Mouse (Mus musculus) heart, postnatal 10 days (tissue): ENCODE data around the gene Qser1. TPM values are rescaled to one million over a fixed set of nuclear protein-coding genes. Genes with fewer than 3 reads are reported as not detected.
"Not testable (repeated sequence)": the region's sequence is repeated elsewhere in the genome, so short reads cannot be mapped to it uniquely, and the experiment has no call there.

Experiments used
- DNase-seq, 2 experiments: peaks; one replicate each; pipeline ENCODE4 v3.0.0; 2021
- intact Hi-C: fragments of 180-260 bp; cut with DNase I; formaldehyde crosslinking; loops from one replicate; pipeline ENCODE4 v1.15.1; 2025
- total RNA-seq, 2 experiments: library from RNA; stranded (reverse); gene quantifications; 2 replicates each; pipeline ENCODE4 v1.2.3; 2021

Gene Qser1
- total RNA-seq: 10 to 100 TPM; 25.1 to 30.1 TPM

DNA sequence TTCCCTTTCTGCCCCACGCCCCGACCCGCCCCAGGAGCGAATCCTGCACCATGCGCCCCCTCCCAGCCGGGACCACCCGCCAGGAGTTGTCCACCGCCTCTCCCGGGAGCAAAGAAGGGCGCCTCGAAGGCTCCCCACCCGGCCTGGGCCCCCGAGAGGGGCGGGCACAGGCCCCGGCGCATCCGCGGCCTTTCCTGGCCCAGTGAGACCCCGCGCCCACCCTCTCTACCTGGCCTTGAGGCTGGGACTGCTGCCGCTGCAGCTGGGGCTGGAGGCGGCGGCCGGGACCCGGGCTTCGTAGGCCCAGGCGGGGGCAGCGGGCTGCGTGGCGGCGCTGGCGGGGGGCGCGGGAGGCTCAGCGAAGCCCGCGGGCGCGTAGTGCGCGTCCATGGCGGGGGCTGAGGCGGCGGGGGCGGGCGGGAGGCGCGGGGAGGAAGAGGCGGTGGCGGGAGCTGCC, at the start of gene Qser1:
Gene Qser1, minus strand, starts transcription at position 390 of the 457 bp plus-strand sequence.
- DNase-seq: no peak
- intact Hi-C loops: no loop called here

DNA sequence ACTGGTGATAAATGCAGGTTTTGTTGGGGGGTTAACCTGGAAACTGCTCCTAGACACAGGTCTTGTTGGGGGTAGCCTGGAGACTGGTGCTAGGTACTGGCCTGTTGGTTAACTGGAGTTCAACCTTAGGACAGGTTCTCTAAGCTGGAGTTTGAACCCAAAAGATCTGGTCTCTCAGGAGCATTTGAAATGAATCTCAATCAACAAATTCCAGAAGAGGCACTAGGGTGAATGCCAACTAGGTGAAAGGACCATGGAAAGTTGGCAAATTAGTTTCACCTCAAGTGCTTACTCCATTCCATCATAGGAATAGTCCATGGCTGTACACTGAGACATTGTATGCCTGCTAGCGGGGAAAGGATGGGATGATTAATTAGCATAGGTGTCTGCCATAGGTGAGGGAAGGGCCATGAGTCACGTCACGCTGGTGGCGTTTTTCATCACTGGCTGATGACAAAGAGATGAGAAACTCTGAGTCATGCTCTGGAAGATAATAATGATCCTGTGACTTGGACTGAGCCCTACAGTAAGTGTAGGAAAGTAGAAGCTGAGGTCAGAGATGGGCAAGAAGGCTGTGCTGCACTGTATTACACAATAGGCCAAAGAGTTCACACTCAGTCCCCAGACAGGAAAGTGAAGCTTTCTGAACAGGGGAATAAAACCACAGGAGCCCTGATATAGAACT, 47.8 kb upstream of the Qser1 start:
- DNase-seq: peak; percentile 13 to 36

DNA sequence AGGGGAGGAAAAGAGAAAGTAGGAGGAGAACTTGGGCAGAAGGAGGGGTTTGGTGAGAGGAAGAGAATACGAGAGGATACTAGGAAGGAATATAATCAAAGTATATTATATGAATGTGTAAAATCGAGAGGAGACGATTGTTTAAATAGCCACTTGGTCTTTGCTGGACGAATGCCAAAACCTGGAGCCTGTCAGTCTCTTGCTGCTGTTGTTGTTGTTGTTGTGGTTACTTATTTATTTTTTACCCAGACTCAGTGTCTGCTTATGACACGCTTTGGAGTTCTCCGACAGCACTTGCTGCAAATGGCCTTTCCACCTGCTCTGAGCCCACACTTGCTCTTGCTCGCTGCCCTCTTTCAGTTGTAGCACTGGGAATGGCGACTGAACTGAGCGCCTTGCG, 43.9 kb upstream of the Qser1 start:
- DNase-seq: no peak
- intact Hi-C loops: no loop called here

More for the DNA sequence above, 47.8 kb upstream of the Qser1 start:
- intact Hi-C loops: no loop called here

DNA sequence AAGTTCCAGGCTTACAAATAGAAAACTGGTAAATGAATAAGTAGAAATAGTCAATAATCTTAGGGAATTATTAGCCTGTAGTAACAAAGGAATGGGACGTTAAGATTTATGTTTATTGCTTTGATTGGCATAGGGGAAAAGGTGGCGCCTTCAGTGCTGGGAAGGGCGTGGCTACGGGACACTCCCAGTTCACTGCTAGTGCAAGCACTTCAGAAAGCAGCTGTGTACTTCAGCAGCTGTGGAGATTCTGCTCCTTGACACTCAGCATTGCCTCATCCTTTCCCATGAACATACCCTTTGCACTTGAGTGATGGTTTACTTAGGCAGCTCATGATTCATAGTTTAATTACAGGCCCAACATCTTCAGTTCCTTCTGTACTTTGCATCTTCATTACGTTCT, 42.5 kb upstream of the Qser1 start:
- DNase-seq: no peak
- intact Hi-C loops: no loop called here

DNA sequence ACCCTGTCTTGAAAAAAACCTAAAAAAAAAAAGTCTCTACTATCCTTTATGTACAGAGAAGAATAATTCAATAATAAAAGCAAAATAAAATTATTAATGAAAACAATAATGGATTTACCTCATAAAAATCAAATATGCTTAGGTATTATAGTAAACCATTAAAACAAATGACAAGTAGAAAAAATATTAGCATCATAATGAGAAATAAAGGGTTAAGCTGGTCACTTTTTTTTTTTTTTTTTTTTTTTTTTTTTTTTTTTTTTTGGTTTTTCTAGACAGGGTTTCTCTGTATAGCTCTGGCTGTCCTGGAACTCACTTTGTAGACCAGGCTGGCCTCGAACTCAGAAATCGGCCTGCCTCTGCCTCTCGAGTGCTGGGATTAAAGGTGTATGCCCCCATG, 41.5 kb upstream of the Qser1 start:
- intact Hi-C loops, DNase-seq: not testable (repeated sequence)

DNA sequence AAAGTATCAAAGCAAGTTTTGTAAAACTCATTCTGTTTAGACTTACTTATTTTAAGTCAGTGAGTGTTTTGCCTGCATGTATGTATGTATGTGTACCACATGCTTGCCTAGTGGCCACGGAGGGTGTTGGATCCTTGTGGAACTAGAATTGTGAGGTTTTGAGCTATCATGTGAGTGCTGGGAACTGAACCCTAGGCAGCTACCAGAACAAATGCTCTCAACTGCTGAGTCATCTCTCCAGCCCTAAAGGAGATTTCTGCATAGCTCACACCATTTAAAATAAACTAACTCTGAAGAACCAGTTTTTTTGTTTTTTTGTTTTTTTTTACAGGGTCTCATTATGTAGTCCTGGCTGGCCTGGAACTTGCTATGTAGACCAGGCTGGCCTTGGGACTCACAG, 39.7 kb upstream of the Qser1 start:
- intact Hi-C loops: no loop called here
- DNase-seq: no peak

DNA sequence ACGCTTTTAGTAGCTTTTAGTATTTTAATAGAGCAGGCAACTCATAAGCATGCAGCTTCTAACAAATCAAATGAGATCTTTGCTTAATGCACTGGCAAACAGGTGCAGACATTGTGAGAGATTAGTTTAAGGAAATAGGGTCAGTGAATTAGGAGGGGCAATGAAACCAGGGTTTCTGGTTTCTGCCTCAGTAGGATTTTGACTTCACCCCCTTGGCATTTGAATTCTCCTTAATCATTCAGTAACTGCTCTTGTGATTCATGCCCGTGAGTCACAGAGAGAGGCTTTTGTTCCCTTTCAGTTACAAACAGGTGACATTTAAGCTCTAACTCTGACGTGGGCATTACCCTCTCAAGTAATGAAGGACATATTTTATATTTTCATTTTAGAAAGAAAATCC, 39.2 kb upstream of the Qser1 start:
- intact Hi-C loops: no loop called here
- no peak for DNase-seq

DNA sequence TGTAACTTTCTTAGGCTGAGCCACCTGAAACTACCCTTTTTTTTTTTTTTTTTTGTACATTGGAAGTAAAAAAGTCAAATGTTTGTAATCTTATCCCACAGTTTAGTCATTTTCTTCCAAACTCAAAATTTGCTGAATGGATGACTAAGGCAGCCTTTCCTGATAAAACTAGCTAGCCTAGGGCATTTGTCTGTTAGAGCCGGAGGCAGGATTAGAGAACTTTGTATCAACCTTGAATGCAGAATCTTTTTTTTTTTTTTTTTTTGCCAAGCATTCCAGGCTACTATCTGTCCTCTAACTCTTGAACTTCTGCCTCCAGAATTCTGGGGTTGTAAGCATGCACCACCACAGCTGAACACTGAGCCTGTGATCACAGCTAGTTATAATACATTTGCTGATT, 38.3 kb upstream of the Qser1 start:
- intact Hi-C loops: no loop called here
- no peak for DNase-seq

DNA sequence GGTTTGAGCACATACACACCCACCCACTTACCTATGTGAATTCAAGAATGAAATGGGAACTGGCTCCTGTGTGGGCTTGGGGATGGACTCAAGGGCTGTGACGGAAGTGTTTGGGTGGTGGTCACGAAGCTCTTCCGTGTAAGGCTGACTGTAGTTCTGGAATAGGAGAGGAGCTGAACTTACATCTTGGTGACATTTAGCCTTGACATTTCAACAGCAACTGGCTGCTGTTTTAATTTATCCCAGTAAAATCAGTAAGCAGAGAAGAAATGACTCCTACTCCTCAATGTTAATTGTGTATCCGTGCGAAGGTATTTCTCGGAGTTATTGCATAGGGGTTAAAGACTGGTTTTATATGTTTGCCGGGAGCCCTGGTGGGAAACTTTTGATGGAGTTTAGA, 36.0 kb upstream of the Qser1 start:
- no peak for DNase-seq
- intact Hi-C loops: no loop called here

DNA sequence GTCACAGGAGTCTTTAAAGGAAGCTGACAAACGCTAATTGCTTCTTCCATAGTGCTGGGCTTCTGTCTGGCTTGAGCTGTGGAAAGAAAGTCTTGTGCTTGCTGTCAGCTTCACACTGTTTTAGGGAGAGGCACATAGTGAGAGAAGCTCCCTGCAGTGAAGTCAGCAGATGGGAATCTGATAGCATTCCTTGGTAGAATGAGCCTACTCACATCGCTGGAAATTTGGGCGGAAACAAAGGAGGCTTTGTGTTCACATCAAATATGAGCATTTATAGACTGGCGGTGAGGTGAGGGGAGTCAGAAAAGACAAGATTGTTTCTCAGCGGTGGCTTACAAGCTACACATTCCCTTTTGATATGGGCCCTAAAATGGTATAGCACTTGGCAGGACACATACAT, 35.1 kb upstream of the Qser1 start:
- no peak for DNase-seq
- intact Hi-C loops: no loop called here

DNA sequence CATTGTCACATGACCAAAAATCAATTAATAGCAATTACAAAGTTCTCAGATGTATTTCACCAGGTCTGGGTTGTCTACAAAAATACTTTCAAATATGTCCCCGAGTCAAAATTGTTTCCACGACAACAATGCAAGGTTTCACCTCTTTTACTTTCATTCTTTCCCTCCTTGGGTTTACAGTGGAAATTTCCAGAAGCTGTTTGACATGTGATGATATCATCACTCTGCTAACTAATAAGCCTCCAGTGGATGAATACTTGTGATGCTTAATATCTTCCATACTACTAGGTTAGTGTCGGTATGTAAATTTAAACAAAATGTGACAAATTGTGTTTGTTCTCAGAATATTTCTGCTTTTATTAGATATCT, 33.4 kb upstream of the Qser1 start:
- intact Hi-C loops: no loop called here
- DNase-seq: no peak

DNA sequence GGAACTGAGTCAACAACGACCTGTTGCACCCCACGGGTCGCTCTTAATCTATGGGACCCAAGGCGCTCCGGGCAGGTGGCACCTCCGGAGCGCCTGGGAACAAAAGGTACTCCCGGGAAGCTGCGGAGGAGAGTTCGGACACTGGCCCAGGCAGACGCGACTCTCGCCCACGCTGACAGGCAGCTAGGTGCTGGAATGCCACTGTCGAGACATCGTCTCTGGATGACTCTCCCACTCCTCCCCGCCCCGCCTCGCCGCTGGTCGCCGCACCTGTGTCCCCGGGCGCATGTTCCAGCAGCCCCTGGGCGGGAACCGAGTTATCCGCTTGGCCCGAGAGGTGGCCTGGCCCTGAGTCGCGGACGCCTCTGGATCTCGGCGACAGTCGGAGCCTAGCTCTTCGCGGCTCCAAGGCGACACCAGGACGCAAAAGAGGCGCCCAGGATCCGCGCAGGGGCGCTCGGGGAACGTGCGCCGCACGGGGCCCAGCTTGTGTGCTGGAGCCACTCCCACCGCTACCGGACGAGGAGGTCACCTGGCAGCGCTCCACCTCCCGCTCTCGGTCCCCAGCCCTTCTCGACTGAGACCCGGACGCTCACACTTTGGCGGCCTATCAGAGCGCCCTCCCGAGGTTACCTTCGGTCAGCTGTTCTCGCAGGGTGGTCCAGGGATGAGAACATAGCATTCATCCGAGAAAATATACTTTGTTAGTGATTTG, 32.9 kb upstream of the Qser1 start, which contains the start of gene Prrg4:
Gene Prrg4, minus strand, starts transcription at position 601 of the 715 bp plus-strand sequence.
- intact Hi-C loops: no loop called here
- DNase-seq: peak; percentile 74 to 75

DNA sequence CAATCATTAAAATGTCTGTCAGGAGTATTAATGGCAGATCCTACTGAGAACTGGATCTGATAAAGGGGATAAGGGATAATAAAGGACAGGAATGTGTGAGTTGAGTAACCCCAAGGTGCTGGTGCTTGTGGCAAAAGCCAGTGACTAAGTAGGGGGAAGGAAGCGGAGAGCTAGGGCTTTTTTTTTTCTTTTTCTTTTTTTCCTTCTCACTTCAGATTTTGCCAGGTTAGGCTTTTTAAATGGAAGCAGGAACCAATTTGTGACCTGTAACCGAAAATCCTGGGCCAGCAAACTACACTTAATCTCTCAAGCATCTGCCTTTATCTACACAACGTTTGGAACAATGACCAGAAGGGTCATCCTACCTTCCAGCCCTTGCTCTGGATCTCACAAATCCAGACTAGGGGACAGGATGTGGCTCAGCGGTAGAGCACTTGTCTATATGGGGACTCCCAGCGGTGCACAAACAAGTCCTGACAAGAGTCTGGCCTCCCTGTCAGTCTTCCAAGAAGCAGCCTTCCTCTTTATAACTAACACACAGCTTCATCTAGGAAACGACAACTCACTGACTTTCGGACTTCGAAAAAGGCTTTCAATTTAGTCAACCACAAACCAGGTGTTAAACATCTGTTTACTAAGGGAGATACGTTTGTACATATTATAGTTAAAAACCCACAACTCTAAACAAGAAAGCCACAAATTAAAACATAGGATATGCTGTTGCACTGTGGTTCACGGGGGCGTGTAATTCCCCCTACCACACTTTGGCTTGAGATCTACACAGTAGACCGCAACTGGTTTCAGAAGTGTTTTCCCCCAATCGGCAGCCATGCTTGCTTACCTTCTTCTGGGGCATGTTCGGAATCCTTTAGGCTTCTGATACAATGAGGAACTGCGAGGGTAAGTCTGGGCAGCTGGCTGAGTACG, 31.9 kb upstream of the Qser1 start:
- peak in 1 of 2 experiments; percentile 30 for DNase-seq
- intact Hi-C loops: no loop called here

DNA sequence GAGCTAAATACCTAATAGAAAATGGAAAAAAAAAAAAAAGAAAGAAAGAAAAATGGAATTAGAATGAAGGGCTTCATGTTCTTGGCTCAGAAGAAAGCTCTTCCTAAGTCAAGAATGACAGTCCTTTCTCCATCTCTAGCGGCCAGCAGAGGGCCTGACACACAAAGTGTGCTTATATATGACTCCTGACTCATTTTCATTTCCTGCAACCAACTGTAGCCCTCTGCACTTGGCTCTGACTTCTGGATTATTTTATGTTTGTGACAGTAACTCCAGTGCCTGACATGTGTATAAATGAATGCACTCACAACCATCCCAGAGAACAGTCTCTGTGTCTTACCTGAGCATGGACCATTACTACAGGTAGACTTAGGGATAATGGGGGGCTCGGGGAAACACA, 31.1 kb upstream of the Qser1 start:
- intact Hi-C loops: no loop called here
- DNase-seq: peak; percentile 30

DNA sequence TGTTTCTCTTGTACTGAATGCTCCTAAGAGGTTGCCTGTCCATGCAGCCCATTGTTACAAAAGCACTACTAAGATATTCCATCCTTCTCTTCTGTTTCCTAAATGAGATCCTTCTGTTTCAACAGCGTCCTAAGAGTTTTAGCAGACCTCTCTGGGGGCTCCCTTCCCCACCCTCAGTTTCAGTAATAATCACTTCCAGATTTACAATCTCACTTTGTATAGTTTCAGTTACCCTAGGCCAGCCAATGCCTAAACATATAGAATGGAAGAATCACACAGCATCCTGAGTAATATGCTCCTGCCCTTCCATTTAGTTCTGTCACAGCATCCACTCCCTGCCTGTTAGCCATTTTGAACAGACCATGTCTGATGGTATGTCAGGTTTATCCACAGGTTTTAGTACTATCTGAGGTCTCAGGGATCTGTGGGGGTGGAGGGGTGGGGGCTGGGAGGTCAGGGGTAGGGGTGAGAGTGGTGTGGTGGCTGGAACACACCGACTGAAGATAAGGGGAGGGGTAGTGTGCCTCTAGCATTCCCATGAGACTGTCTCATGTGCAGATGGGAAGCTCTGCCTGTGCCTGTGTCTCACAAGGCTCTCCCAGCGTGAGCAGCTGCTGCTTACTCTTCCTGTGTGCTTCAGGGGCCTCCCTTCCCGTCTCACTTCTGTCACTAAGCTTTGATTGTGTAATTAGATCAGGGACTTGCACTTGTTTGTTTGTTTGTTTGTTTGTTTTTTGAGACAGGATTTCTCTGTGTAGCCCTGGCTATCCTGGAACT, 30.3 kb upstream of the Qser1 start:
- intact Hi-C loops: no loop called here

DNA sequence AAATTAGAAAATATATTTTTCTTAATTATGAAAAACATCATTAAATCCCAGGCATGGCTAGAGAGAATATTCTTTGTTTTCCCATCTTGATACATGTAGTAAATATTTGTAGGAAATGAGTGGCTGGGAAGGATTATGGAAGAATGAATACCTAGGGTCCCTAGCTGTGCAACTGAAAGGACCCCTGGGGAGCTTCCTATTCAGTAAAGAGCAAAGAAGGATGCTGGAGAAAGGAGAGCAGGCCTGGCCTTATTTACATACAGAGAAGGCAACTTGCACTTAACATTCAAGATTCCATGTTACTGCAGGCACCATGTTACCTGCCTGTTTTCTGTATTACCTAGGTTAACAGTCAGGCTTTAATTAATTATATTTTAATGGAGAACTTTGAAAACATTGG, 26.0 kb upstream of the Qser1 start:
- DNase-seq: no peak
- intact Hi-C loops: no loop called here

More for the DNA sequence above, 30.3 kb upstream of the Qser1 start:
- DNase-seq: no peak

DNA sequence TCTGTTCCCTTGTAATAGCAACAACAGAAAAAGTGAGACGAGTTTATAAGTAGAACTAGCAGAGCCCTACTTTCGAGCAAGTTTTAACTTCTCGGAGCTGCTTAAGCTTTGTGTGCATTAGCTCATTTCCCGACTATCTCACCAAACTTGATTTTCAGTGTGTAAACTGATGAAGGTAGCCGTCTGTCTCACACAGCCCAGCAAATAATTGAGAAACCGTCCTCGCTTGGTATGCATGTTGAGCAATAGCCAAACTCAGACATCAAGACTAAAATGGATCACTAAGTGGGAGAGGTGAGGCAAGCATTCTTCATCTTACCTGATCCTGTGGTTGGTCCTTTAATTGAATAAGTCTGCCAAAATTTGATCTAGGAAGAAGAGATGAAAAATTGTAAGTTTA, 25.2 kb upstream of the Qser1 start:
- no peak for DNase-seq
- intact Hi-C loops: no loop called here

DNA sequence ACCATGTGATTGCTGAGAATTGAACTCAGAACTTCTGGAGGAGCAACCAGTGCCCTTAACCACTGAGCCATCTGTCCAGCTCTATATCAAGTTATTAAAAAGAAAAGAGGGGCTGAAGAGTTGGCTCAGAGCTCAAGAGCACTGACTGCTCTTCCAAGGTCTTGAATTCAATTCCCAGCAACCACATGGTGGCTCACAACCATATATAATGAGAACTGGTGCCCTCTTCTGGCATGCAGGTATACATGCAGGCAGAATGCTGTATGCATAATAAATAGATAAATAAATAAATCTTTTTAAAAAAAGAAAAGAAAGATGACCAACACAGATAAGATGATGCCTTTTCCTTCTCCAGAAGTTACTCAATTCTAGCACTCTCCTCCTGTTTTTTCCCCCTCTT, 24.4 kb upstream of the Qser1 start:
- no peak for DNase-seq
- intact Hi-C loops: no loop called here

DNA sequence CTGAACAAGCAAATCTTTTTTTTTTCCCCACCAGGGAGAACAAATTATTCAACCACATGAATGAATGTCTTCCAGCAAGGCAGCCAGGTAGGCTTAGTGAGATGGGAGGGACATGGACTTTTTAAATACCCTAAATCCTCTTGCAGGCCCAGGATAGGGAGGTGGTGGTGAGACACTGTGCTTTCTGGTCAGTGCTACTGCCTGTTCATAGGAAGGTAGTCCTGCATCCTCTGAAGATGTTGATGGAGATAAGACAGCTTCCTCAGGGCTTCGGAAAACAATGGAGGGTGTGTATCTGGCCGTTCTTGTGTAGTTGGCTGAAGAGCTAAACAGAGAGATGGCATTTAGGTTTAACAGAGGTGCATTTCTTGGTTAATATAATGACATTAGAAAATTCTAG, 15.9 kb upstream of the Qser1 start:
- DNase-seq: no peak
- intact Hi-C loops: no loop called here

DNA sequence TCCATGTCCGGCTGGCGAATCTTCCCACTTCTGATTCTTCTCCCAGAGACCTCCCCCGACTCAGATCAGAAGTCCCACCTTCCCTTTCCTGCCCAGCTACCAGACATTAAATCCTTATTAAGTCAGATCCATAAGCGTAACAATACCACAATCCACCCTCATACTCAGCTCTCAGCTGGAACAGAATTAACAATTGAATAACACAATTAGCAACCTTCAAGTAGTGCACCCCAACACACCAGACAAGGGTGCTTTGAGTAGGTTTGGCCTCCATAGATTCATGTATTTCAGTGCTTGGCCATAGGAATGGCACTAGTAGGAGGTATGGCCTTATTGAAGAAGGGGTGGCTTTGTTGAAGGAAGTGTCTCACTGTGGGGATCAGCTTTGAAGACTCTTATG, 9.6 kb upstream of the Qser1 start:
- intact Hi-C loops: no loop called here
- no peak for DNase-seq

DNA sequence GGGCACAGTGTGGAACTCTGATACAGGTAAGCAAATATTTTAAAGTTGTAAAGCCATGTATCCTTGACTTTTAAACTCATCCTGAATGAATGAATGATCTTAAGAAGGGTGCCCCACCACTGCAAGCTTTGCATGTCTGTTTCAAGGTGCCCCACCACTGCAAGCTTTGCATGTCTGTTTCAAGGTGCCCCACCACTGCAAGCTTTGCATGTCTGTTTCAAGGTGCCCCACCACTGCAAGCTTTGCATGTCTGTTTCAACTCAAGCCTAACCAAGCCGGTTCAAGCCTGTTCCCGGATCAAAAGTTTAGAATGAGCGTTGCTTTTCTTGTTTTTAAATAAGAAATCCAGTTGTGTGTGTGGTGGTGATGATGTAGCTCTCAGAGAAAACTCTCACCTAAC, 2.2 kb upstream of the Qser1 start:
- intact Hi-C loops, DNase-seq: not testable (repeated sequence)
